Mouse (Mus musculus): ENCODE results near the gene Jtb.

The Jtb gene

DNA sequence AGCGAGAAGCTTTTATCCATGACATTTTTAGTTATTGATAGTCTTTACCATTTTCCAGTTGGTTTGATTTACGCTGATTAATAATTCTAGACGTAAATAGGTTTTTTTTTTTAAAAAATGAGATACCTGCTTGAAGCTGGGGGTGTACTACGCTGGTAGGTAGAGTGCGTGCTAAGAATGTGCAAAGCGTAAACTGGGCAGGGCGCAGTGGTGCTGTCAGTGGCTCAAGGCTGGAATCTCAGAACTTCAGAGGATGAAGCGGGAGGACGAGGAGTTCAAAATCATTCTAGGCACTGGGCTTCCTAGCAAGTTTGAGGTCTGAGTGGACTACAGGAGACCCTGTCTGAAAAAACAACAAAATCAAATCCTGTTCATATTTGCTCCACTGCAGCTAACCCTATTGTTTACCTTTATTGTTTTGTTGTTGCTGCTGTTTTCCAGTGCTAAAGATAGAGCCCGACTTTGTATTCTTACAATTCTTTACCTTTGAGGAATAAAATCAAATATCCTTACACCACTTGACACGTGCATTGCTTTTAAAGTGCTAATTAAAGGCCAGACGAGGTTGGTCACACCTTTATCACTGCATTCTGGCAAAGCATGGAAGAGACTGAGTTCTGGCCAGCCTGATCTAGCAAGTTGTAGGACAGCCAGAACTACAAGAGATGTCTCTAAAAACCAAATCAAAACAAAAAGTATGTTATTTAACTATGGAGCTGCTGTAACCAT lies 17.3 kb upstream of the Jtb start:
- CTCF ChIA-PET: interaction anchor here in 3 of 4 experiments (0.5 to 2.2 kb wide), 5 partner anchors 9 to 310 kb away, joined by 3 to 8 read pairs (median 4); partner anchors contain the start of gene Slc39a1 (in 1 of the 3)
- POLR2A ChIA-PET: interaction anchor here (0.6 to 13.1 kb wide), 112 partner anchors 7 to 430 kb away, joined by 3 to 150 read pairs (median 4); partner anchors contain the start of genes Dennd4b (in 3 of the 4), Gatad2b (in 3 of the 4), Hax1 (in 3 of the 4) and Jtb (in 3 of the 4)

DNA sequence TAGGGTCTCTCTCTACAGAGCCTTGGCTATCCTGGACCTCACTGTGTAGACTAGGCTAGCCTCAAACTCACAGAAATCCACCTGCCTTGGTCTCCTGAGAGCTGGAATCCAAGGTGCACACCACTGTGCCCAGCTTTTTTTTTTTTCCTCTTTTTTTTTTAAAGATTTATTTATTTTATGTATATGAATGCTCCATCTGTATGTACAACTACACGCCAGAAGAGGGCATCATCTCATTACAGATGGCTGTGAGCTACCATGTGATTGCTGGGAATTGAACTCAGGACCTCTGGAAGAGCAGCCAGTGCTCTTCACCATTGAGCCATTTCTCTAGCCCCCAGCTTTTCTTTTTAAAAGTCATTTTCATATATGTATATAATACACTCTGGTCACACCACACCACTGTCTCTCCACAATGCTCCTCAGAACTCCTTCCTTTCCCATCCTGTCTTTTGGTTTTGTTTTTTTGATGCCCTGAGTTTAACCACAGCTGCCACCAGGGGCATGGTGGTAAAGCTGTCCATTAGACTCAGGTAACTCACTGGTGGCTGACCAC lies 15.5 kb upstream of the Jtb start:
- CTCF ChIA-PET: interaction anchor here (0.6 to 2.3 kb wide), 43 partner anchors 8 to 1112 kb away, joined by 3 to 21 read pairs (median 4); partner anchors contain the start of genes Slc39a1 (in 2 of the 4), Jtb (in 1 of the 4), Slc27a3 (in 1 of the 4) and Snapin (in 1 of the 4)
- POLR2A ChIA-PET: interaction anchor here (0.6 to 13.1 kb wide), 38 partner anchors 8 to 834 kb away, joined by 3 to 150 read pairs (median 4); partner anchors contain the start of genes Jtb (in 2 of the 4), Slc39a1 (in 2 of the 4), Creb3l4 (in 1 of the 4) and Dennd4b (in 1 of the 4)

DNA sequence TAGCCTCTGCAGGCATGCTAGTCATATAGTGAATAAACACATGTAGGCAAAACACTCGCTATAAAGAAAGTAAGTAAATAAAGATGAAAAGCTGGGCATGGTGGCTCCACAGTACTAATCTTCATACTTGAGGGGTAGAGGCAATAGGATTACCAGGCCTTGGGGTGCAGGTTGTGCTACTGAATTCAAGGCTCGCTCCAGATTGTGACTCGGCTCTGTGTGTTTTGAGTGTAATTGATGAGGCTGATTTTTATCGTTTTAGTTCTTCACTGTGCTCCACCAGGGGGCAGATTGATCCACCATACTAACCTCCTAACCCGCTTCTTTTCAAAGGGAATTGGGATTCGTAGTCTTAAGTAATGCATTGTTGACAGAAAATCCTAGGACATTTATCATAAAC lies 11.3 kb upstream of the Jtb start:
- ChIA-PET POLR2A (interaction anchor here (0.6 to 3.7 kb wide), 12 partner anchors 8 to 271 kb away, joined by 3 to 39 read pairs (median 4); partner anchors contain the start of genes Jtb (in 3 of the 4), Rab13 (in 1 of the 4), Rps27 (in 1 of the 4) and Slc27a3 (in 1 of the 4)), CTCF (interaction anchor here in 2 of 4 experiments (0.7 to 1.7 kb wide), 9 partner anchors 9 to 247 kb away, joined by 3 to 6 read pairs (median 4); partner anchors contain the start of genes Jtb (in 1 of the 2) and Slc39a1 (in 1 of the 2))

DNA sequence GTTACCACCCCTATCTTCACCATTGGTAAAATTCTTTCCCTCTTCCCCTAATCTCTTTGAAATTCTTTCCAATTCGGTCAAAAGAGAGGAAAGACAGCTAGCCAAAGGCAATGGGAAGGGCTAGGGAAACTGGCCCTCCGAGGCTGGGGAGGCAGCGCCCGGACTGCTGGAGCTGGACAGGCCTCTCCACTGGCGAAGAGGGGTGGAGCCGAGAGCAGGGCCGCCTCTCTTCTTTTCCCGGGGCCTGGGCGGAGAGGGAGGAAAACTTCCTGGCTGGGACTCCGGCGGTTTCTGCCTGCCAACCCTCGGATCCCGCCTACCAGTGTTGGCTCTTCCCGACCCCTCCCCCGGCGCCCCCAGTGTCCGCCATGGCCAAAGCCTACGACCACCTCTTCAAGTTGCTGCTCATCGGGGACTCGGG lies 10.9 kb upstream of the Jtb start:
- CTCF ChIA-PET: interaction anchor here in 2 of 4 experiments (0.6 to 1.7 kb wide), 9 partner anchors 9 to 246 kb away, joined by 3 to 6 read pairs (median 4); partner anchors contain the start of genes Jtb (in 1 of the 2) and Slc39a1 (in 1 of the 2)

DNA sequence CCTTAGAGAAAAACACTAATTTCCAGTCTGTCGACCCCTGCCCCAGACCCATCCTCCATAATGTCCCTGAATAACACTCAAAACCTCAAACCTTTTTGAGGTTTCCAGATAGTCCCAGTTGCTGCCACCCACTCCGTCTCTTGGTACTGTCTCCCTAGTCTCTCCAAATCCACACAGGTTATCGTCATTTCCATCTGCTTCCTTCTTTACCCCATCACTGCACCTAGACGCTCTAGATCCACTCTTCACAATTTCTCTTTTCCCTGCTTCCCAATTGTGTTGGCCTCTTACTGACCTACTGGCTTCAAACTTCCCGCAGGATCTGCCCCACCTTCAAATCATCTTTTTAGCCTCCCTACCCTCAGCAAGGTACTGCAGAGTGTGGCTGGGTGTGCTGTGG lies 10.3 kb upstream of the Jtb start:
- ChIA-PET POLR2A (interaction anchor here in 3 of 4 experiments (0.6 to 3.7 kb wide), 16 partner anchors 8 to 254 kb away, joined by 3 to 39 read pairs (median 4); partner anchors contain the start of genes Rab13 (in 2 of the 3), Rps27 (in 2 of the 3), Dennd4b (in 1 of the 3) and Gatad2b (in 1 of the 3)), CTCF (interaction anchor here in 3 of 4 experiments (0.6 to 1.7 kb wide), 7 partner anchors 10 to 153 kb away, joined by 3 to 6 read pairs (median 4); partner anchors contain the start of gene Jtb (in 1 of the 3))

More for the DNA sequence above, 10.9 kb upstream of the Jtb start:
- POLR2A ChIA-PET: interaction anchor here (0.6 to 3.7 kb wide), 12 partner anchors 9 to 270 kb away, joined by 3 to 39 read pairs (median 4); partner anchors contain the start of genes Jtb (in 3 of the 4), Dennd4b (in 1 of the 4), Rab13 (in 1 of the 4) and Rps27 (in 1 of the 4)

DNA sequence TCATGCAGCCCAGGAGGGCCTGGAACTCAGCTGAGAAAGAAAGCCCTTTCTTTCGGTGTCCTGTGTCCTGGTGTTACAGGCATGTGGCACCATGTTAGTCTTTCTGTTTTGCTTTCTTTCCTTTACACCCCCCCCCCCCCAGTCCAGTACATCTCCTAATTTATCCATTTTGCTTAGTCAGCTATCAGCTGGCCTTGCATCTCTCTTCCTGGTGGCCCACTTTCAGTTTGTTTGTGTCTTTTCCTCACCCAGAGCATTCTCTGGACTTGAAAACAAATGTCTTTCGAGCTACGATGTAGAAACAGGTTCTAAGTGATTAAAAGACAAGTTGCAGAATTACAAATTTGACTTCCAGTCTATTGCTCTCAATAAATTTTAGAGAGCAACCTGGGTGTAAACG lies 8.9 kb upstream of the Jtb start:
- ChIA-PET CTCF (interaction anchor here in 1 of 4 experiments (0.6 kb wide), 1 partner anchor 154 kb away, joined by 4 read pairs; no protein-coding TSS in a partner anchor), POLR2A (interaction anchor here (0.6 to 3.7 kb wide), 20 partner anchors 9 to 1208 kb away, joined by 3 to 39 read pairs (median 4); partner anchors contain the start of genes Jtb (in 3 of the 4), Rab13 (in 3 of the 4), Rps27 (in 3 of the 4) and Gatad2b (in 1 of the 4))

DNA sequence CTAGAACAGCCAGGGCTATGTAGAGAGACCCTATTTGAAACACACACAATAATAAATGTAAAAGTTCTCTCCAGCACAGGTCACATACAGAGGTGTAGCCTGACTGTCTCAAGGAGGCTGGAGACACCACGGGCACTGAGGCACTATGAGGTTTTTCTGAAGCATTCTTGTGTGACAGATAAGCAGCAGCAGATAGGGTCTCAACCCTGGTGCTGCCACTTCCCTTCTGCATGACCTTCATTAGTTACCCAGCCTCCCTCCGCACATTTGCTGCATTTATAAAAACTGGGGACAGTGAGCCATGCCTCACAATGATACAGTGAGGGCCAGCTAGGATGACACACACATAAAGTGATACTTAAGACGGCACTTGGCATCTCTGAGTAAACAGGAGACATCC lies 8.5 kb upstream of the Jtb start:
- ChIA-PET POLR2A (interaction anchor here (0.7 to 3.7 kb wide), 11 partner anchors 8 to 1209 kb away, joined by 3 to 39 read pairs (median 5); partner anchors contain the start of genes Rab13 (in 3 of the 4), Rps27 (in 3 of the 4), Jtb (in 2 of the 4) and Slc39a1 (in 1 of the 4)), CTCF (interaction anchor here in 1 of 4 experiments (0.6 kb wide), 1 partner anchor 153 kb away, joined by 4 read pairs; no protein-coding TSS in a partner anchor)

DNA sequence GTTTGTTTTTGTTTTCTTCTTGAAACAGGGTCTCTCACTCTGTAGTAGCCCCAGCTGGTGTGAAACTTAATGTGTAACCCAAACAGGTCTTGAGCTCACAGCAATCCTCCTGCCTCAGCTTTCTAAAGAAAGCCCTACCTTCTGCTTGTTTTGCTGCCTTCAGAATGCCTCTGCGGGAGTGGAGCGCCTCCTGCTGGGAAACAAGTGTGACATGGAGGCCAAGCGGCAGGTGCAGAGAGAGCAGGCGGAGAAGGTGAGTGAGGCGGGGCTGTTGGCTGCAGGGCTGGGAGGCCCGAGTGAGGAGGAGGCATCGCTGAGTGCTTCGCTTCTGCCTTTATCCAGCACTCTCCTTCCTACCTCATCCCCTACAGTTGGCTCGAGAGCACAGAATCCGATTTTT lies 7.1 kb upstream of the Jtb start:
- ChIA-PET CTCF (interaction anchor here in 3 of 4 experiments (0.5 to 1.5 kb wide), 14 partner anchors 8 to 439 kb away, joined by 3 to 8 read pairs (median 3); partner anchors contain the start of gene Slc39a1 (in 1 of the 3)), POLR2A (interaction anchor here in 3 of 4 experiments (0.6 to 2.4 kb wide), 12 partner anchors 8 to 56 kb away, joined by 3 to 12 read pairs (median 4); partner anchors contain the start of genes Slc39a1 (in 3 of the 3), Rab13 (in 2 of the 3), Rps27 (in 2 of the 3) and Creb3l4 (in 1 of the 3))

DNA sequence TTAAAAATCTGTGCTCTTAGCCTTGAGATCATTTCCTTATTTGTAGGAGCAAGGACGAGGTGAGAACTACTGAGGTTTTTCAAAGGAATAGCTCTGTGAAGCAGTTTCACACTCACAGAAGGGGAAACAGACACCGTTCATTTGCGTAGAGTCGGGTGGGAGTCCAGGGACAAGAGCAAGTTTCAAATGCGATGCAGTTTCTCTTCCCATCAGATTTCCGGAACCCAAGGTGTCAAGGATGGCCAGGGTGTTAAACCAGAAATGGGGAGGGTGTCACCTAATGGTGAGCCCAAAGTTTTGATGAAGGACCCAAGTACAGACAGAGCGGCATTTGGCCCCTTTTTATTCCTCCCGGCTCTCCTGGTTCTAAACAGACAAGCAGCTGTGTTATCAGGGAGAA lies 322 bp upstream of the Jtb start:
- POLR2A ChIA-PET: interaction anchor here (0.6 to 7.0 kb wide), 51 partner anchors 9 to 282 kb away, joined by 3 to 150 read pairs (median 4); partner anchors contain the start of genes Creb3l4 (in 3 of the 4), Rab13 (in 3 of the 4), Rps27 (in 3 of the 4) and Slc39a1 (in 3 of the 4)

DNA sequence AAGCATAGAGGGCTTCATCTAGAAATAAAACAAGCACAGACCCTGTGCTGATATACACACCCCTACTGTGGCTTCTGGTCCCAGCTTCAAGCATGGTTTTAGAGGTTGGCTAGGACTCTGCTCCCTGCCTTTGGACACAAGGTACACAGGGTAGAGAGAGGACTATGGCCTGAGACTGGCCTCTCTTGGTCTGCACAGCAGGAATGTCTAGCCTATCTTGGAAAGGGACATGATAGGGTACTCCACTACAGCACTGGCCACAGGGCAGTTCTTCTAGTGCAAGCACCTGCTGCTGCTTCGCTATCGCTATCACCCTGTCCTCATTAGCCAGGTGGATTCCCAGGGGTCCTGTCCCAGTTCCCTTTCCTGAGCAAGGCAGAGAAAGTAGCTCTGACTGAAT lies 9.9 kb downstream of the Jtb start:
- CTCF ChIA-PET: no interaction called here

More for the DNA sequence above, 322 bp upstream of the Jtb start:
- CTCF ChIA-PET: interaction anchor here in 1 of 4 experiments (1.0 to 1.7 kb wide), 3 partner anchors 11 to 17 kb away, joined by 3 to 6 read pairs (median 4); partner anchors contain the start of gene Slc39a1

DNA sequence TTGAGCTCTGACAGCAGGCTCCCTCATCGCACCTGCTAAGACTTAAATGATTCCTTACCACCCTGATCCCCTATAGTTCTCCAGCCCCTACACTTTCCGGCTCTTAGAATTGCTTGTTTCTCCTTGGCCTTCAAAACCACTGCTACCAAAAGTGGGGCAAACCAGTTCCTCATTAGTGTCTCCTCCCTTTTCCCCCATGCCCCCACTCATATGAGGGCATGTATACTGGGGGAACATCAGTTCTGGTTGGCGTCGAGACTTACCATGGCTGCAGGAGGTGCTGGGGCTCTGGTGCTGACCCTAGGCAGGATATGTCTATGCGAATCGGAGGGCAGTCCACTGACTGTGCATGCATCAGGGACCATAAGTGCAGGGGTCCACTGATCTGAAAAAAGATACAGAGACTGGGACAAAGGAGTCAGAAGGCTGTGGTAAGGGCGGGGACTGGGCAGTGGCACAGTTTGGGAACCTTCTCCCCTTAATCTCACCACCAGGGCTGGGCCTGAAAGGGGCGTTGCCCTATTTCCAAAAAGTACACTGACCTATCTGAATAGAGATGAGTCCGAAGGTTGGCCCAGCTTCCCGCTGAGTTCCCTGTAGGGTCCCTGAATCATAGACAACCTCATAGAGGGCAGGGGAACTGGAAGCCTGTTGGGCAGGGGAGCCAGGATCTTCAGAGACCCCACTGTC lies 10.4 kb downstream of the Jtb start:
- CTCF ChIA-PET: no interaction called here
- POLR2A ChIA-PET: interaction anchor here in 3 of 4 experiments (0.5 to 7.5 kb wide), 16 partner anchors 8 to 243 kb away, joined by 3 to 108 read pairs (median 4); partner anchors contain the start of genes Jtb (in 3 of the 3), Crtc2 (in 1 of the 3), Dennd4b (in 1 of the 3) and Hax1 (in 1 of the 3)

More for the DNA sequence above, 9.9 kb downstream of the Jtb start:
- POLR2A ChIA-PET: interaction anchor here in 2 of 4 experiments (2.6 to 5.2 kb wide), 3 partner anchors 10 to 28 kb away, joined by 12 to 36 read pairs (median 15); partner anchors contain the start of genes Jtb (in 2 of the 2), Rab13 (in 1 of the 2) and Rps27 (in 1 of the 2)

DNA sequence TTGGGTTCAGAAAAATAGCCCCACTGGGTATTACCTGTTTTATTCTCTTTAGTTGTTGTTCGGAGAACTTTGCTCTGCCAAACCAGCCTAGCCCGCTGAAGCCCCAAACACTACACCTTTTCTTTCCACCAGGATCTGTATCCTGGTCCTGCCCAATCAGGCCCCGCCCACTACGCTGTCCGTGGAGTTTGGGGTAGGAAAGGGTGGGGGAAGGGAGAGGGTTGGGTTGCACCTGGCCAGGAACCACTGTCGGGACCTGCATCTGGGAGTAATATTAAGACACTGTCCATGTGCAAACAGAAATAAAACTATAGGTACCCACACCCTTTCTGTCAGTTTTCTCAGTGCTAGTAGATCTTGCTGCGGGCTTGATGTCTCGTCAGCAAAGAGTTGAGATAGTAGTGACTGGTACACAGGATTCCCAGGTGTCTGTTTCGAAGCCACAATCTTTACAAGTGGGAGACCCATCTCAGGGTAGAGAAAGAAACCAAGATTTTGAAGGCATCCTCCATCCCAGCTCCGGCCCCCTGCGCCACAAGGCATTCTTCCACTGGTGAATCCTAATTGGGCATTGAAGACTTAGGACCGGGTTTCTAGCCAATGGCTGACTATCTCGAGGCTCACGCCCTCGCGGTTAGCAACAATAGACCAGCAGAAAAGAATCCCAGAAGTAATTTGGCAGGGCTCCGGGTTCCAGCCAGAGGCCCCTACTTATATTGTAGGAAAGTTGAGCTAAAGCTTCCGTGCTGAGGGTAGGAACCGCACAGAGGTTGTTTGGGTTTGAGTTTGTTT lies 11.8 kb downstream of the Jtb start, which contains the start of gene Creb3l4:
Creb3l4 (minus strand) TSS at position 529 of the 792 bp plus-strand sequence.
- POLR2A ChIA-PET: interaction anchor here in 3 of 4 experiments (0.6 to 7.5 kb wide), 30 partner anchors 9 to 270 kb away, joined by 3 to 108 read pairs (median 4); partner anchors contain the start of genes Jtb (in 3 of the 3), Rab13 (in 2 of the 3), Rps27 (in 2 of the 3) and Crtc2 (in 1 of the 3)

DNA sequence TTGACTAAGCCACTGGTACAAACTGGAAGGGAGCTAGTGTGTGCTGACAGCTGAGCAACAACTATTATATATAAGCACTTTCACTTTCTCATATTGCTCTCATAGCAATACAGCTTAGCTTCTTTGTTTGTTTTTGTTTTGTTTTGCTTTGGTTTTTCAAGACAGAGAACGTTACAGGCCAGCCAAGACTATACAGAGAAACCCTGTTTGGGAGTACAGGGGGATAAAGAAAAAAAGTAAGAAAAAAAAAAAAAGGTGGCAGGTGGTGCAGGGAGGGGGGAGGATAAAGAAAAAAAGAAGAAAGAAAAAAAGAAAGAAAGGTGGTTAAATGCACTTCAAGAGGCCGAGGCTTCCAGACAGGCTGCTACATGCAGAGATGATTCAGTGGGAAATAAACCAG lies 14.0 kb downstream of the Jtb start:
- POLR2A ChIA-PET: interaction anchor here (0.6 to 7.5 kb wide), 13 partner anchors 10 to 444 kb away, joined by 3 to 108 read pairs (median 4); partner anchors contain the start of genes Rab13 (in 2 of the 4), Rps27 (in 2 of the 4) and Jtb (in 1 of the 4)
- CTCF ChIA-PET: interaction anchor here in 2 of 4 experiments (0.6 to 1.0 kb wide), 2 partner anchors 44 to 182 kb away, joined by 3 to 4 read pairs; no protein-coding TSS in a partner anchor

More for the DNA sequence above, 11.8 kb downstream of the Jtb start, which contains the start of gene Creb3l4:
- CTCF ChIA-PET: interaction anchor here in 2 of 4 experiments (0.6 to 0.9 kb wide), 2 partner anchors 8 to 466 kb away, joined by 3 to 4 read pairs; no protein-coding TSS in a partner anchor

DNA sequence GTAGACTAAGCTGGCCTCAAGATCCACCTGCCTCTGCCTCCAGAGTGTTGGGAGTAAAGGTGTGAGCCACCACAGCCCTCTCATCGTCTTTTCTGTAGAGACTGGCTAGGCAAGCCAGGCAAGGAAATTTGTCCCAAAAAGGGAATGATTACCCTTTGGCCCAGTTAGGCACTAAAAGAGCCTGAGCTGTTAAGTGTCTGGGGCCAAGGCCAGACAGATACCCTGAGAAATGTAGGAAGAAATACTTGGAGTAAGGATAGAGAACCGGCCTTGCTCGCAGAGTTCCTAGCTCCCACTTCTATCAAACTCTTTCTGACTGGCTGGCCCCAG lies 16.2 kb downstream of the Jtb start:
- POLR2A ChIA-PET: interaction anchor here (0.5 to 7.5 kb wide), 110 partner anchors 8 to 1976 kb away, joined by 3 to 108 read pairs (median 4); partner anchors contain the start of genes Gatad2b (in 3 of the 4), Jtb (in 3 of the 4), Rab13 (in 3 of the 4) and Rps27 (in 3 of the 4)
- CTCF ChIA-PET: interaction anchor here in 3 of 4 experiments (0.6 to 1.6 kb wide), 19 partner anchors 16 to 964 kb away, joined by 3 to 8 read pairs (median 4); partner anchors contain the start of genes Dennd4b (in 1 of the 3), Jtb (in 1 of the 3), Rab13 (in 1 of the 3) and Rps27 (in 1 of the 3)
